Mouse (Mus musculus) kidney, embryonic 14.5 days (tissue): Measurements from ENCODE around the gene Rps28. TPM values are rescaled to one million over a fixed set of nuclear protein-coding genes. Genes with fewer than 3 reads are reported as not detected.

Source experiments
- ATAC-seq: fragments of 200-750 bp; cut with Nextera tagmentation; 2 replicates; pipeline ENCODE4 v1.8.0; 2017; ENCODE audit warnings: moderate number of reproducible peaks, mild to moderate bottlenecking, moderate TSS enrichment, moderate library complexity; ENCODE audit not compliant: low FRiP score, low TSS enrichment
- H3K27ac ChIP-seq: fragments of 300-500 bp; sonication (generic); 2 replicates; pipeline ENCODE4 v1.5.1; 2014; ENCODE audit warnings: low read depth, mild to moderate bottlenecking, low read length, moderate library complexity, mixed read lengths
- H3K27me3 ChIP-seq: fragments of 300-500 bp; sonication (generic); 2 replicates; pipeline ENCODE4 v1.6.1; 2014; ENCODE audit warnings: mild to moderate bottlenecking, low read length; ENCODE audit not compliant: control insufficient read depth, insufficient read depth
- H3K36me3 ChIP-seq: fragments of 300-500 bp; sonication (generic); 2 replicates; pipeline ENCODE4 v1.6.1; 2014; ENCODE audit warnings: low read length, mixed read lengths; ENCODE audit not compliant: control insufficient read depth, insufficient read depth
- H3K4me1 ChIP-seq: fragments of 300-500 bp; sonication (generic); 2 replicates; pipeline ENCODE4 v1.6.1; 2014; ENCODE audit warnings: low read length, mixed read lengths; ENCODE audit not compliant: control insufficient read depth, insufficient read depth
- H3K4me2 ChIP-seq: fragments of 300-500 bp; sonication (generic); replicated peaks from 2 replicates; pipeline ENCODE4 v1.6.1; 2014; ENCODE audit warnings: low read depth, mild to moderate bottlenecking, low read length
- H3K4me3 ChIP-seq: fragments of 300-500 bp; sonication (generic); 2 replicates; pipeline ENCODE4 v1.5.1; 2014; ENCODE audit warnings: mild to moderate bottlenecking, low read length
- H3K9ac ChIP-seq: fragments of 300-500 bp; sonication (generic); 2 replicates; pipeline ENCODE4 v1.6.1; 2014; ENCODE audit warnings: low read depth, mild to moderate bottlenecking, low read length, moderate library complexity
- H3K9me3 ChIP-seq: fragments of 300-500 bp; sonication (generic); 2 replicates; pipeline ENCODE4 v1.6.1; 2016; ENCODE audit warnings: low read length; ENCODE audit not compliant: control insufficient read depth
- WGBS: fragments of 180-500 bp; shearing (Covaris S2); extraction: QIAGEN DNeasy Blood & Tissue Kit; methylation state at CpG from one replicate; pipeline ENCODE4 v1.1.7; 2014; 5-methylcytosine and 5-hydroxymethylcytosine counted together
- polyA plus RNA-seq: library from polyadenylated mRNA; unstranded; fragments of >200 nt; fragmentation: Nextera tagmentation; extraction: Ambion mirVana; gene quantifications from 2 replicates; pipeline ENCODE4 v1.2.1, GENCODE M21; 2014

Rps28 gene
- polyA plus RNA-seq, 1 experiment from 2014 or later, result 1,210 TPM

- H3K4me3 ChIP-seq, result peak overlapping the region; percentile 58
- peak overlapping the region; percentile 89 for H3K27ac ChIP-seq
- H3K9me3 ChIP-seq, result no peaks in the 10 kb centered on the region
- 58% methylated on average over 5 of the region's 5 CpGs for WGBS
- peaks cover 30% of the 10 kb centered on the region for H3K4me1 ChIP-seq
- H3K36me3 ChIP-seq, result peaks cover 30% of the 10 kb centered on the region
- peak overlapping the region; percentile 80 for H3K4me2 ChIP-seq
- ATAC-seq, result no peak
- H3K9ac ChIP-seq, result no peak overlapping the region; the same call in 1 of the 2 replicates
- H3K27me3 ChIP-seq, result no peaks in the 10 kb centered on the region
These were observed 7.8 kb downstream of the Rps28 start for GRCm38 (mm10) chr17:33816612-33817011.

DNA sequence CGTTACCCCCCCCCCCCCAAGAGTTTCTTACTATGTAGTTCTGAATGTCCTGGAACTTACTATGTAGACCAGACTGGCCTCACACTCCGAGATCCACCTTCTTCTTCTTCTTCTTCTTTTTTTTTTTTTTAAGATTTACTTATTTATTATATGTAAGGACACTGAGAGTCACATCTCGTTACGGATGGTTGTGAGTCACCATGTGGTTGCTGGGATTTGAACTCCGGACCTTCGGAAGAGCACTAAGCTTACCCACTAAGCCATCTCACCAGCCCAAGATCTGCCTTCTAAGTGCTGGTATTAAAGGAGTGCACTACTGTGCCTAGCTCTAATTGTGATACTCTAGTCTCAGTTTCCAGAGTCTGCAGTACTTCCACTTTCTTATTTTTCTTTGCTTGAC is 9.0 kb downstream of the Rps28 start:
- H3K27me3 ChIP-seq, result no peaks in the 10 kb centered on the region
- H3K4me1 ChIP-seq, result peaks cover 26% of the 10 kb centered on the region
- no peaks in the 10 kb centered on the region for H3K9me3 ChIP-seq
- no peak overlapping the region for H3K4me2 ChIP-seq
- no peak overlapping the region for H3K4me3 ChIP-seq
- peaks cover 18% of the 10 kb centered on the region for H3K36me3 ChIP-seq
- 87% methylated on average over 6 of the region's 6 CpGs for WGBS
- ATAC-seq, result no peak
- no peak overlapping the region for H3K9ac ChIP-seq
- H3K27ac ChIP-seq, result no peak overlapping the region

GRCm38 (mm10) chr17:33812990-33813389 is 11.4 kb downstream of the Rps28 start:
- Histone ChIP-seq H3K4me1 (peaks cover 19% of the 10 kb centered on the region), H3K36me3 (no peaks in the 10 kb centered on the region), H3K27ac (no peak overlapping the region; the same call in 1 of the 2 replicates), H3K4me2 (peak overlapping the region; percentile 0; the same call in 1 of the 2 replicates), H3K4me3 (no peak overlapping the region), H3K27me3 (no peaks in the 10 kb centered on the region), H3K9me3 (no peaks in the 10 kb centered on the region), H3K9ac (no peak overlapping the region)
- 38% methylated on average over 4 of the region's 4 CpGs for whole genome bisulfite sequencing
- ATAC-seq, result no peak

GRCm38 (mm10) chr17:33812475-33812874 is 11.9 kb downstream of the Rps28 start:
- Histone ChIP-seq H3K36me3 (no peaks in the 10 kb centered on the region), H3K27ac (no peak overlapping the region; the same call in 1 of the 2 replicates), H3K9ac (no peak overlapping the region), H3K4me1 (peaks cover 16% of the 10 kb centered on the region), H3K4me3 (no peak overlapping the region), H3K27me3 (no peaks in the 10 kb centered on the region), H3K4me2 (peak overlapping the region; percentile 0; the same call in 1 of the 2 replicates), H3K9me3 (no peaks in the 10 kb centered on the region)
- WGBS, result 11% methylated on average over 3 of the region's 3 CpGs
- no peak for ATAC-seq

- H3K36me3 ChIP-seq, result no peaks in the 10 kb centered on the region
- H3K9me3 ChIP-seq, result no peaks in the 10 kb centered on the region
- peak overlapping the region; percentile 89 for H3K4me2 ChIP-seq
- H3K27me3 ChIP-seq, result no peaks in the 10 kb centered on the region
- peak overlapping the region; percentile 58 for H3K4me3 ChIP-seq
- peaks cover 12% of the 10 kb centered on the region for H3K4me1 ChIP-seq
- H3K9ac ChIP-seq, result peak overlapping the region; percentile 65; the same call in 1 of the 2 replicates
- WGBS, result 13% methylated on average over 7 of the region's 7 CpGs
- peak overlapping the region; percentile 71; the same call in 1 of the 2 replicates for H3K27ac ChIP-seq
- no peak for ATAC-seq
These were observed 13.2 kb downstream of the Rps28 start for GRCm38 (mm10) chr17:33811142-33811516.

DNA sequence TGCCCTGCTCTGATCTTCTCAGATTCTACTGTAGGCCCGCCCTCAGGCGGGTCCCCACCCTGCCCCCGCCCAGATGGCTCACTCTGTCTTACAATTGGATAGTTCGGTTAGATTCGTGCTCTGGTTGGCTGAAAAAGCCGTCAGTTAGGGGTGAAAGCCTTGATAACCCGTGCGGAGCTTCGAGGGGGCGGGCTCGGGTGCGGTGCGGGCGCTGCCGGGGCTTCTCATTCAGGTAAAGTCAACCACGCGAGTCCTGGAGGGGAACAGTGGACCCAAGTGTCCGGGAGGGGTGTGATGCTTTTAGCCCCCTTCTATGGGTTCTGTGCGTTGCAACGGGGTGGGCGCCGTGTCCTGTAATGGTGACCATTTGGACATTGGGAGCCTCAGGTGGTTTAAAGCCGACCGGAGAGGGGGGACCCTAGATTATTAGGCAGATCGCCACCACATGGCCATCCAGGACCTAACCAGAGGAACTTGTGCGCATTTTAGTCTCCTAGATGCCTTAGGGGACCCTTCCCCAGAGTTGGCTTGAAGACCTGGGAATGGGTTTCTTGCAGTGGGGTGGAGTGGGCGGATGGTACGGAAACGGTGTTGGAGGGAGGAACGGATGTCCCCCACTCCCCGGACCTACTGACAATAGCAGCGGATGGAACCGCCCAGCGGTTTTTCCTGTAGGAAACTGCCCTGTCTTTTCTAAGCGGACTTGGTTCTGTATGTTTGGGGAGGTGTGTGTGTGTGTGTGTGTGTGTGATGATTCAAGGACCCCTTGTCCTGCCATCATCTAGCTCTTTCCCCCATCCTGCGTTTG is 13.8 kb downstream of the Rps28 start, which contains the start of gene Kank3:
Gene Kank3 (plus strand): TSS at position 186 of the 808 bp plus-strand sequence.
- H3K4me2 ChIP-seq, result peak within 1 kb of the TSS; percentile 89
- peak within 1 kb of the TSS; percentile 65 for H3K9ac ChIP-seq
- no peaks in the 10 kb centered on the region for H3K9me3 ChIP-seq
- H3K4me1 ChIP-seq, result peaks cover 12% of the 10 kb centered on the region
- H3K4me3 ChIP-seq, result peak within 1 kb of the TSS; percentile 58
- ATAC-seq, result peak; percentile 97
- H3K36me3 ChIP-seq, result no peaks in the 10 kb centered on the region
- under 1% methylated on average over 36 of the region's 36 CpGs for WGBS
- H3K27me3 ChIP-seq, result no peaks in the 10 kb centered on the region
- peak within 1 kb of the TSS; percentile 71; the same call in 1 of the 2 replicates for H3K27ac ChIP-seq

- Histone ChIP-seq H3K4me3 (no peak overlapping the region), H3K27me3 (no peaks in the 10 kb centered on the region), H3K4me2 (no peak overlapping the region), H3K27ac (no peak overlapping the region), H3K36me3 (no peaks in the 10 kb centered on the region), H3K9ac (no peak overlapping the region), H3K4me1 (peaks cover 11% of the 10 kb centered on the region), H3K9me3 (no peaks in the 10 kb centered on the region)
- WGBS, result 34% methylated on average over 10 of the region's 10 CpGs
- ATAC-seq, result no peak
These were observed 16.2 kb downstream of the Rps28 start for GRCm38 (mm10) chr17:33808192-33808591.

DNA sequence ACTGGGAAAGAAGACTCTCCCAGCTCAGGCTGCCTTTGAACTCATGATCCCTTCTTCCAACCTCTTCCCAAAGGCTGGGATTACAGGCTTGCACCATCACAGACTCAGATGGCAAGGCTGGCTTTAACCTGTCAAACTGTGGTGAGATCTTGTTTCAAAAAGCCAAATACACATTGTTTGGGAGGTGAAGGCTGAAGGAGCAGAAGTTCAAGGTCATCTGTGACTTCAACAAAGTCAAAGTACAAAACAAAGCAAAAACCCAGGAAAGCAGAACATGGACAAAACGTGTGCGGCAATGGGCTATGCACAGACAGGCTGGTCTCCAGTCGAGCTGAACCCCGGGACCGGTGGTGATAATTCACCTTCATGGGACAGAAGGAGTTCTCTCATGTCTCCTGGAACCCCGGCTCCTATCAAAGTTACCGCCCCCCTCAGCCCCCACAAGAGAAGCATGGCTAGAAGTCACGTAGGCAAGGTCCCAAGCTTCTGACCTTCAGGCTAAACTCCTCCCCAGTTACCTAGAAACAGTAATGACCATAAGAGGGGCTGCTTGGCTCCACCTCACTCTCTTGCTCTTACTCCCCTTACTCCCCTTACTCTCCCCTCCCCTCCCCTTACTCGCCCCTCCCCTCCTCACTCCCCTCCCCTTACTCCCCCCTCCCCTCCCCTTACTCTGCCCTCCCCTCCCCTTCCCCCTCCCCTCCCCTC is 17.0 kb downstream of the Rps28 start:
- 23% methylated on average over 8 of the region's 9 CpGs for WGBS
- no peaks in the 10 kb centered on the region for H3K36me3 ChIP-seq
- ATAC-seq, result no peak
- H3K27ac ChIP-seq, result no peak overlapping the region
- no peak overlapping the region for H3K4me3 ChIP-seq
- H3K9me3 ChIP-seq, result no peaks in the 10 kb centered on the region
- H3K27me3 ChIP-seq, result no peaks in the 10 kb centered on the region
- no peak overlapping the region for H3K4me2 ChIP-seq
- no peak overlapping the region for H3K9ac ChIP-seq
- peaks cover 2% of the 10 kb centered on the region; the same call in 1 of the 2 replicates for H3K4me1 ChIP-seq

DNA sequence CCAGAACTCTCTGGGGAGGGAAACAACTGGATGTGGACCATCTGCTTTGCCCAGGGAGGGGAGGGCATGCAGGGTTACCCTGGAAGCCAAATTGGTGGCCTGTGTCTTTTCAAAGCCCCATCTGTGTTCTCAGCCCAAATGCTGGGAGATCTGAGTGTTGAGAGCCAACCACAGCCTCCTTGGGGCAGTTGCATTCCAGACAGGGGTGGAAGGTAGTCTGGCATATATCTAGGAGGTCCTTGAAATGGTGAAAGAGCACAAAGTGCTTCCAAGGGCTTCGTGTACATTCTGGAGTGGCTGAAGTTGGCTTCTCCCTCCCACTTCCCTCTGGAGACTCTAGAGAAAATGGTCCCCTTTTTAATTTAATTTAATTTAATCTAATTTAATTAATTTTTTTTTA is 19.6 kb downstream of the Rps28 start:
- WGBS, result 69% methylated on average over 1 of the region's 1 CpGs
- no peak for ATAC-seq
- no peaks in the 10 kb centered on the region for H3K27me3 ChIP-seq
- H3K27ac ChIP-seq, result no peak overlapping the region
- H3K4me3 ChIP-seq, result no peak overlapping the region
- H3K4me2 ChIP-seq, result no peak overlapping the region
- H3K36me3 ChIP-seq, result no peaks in the 10 kb centered on the region
- H3K9me3 ChIP-seq, result no peaks in the 10 kb centered on the region
- H3K9ac ChIP-seq, result no peak overlapping the region
- no peaks in the 10 kb centered on the region for H3K4me1 ChIP-seq
